Mouse (Mus musculus) layer of hippocampus, postnatal 10 days (tissue): ENCODE results near the gene Gm12166. TPM values are rescaled to one million over a fixed set of nuclear protein-coding genes. Genes with fewer than 3 reads are reported as not detected.

Experiments used
- DNase-seq, 2 experiments: peaks; one replicate each; pipeline ENCODE4 v3.0.0; 2021; ENCODE audit warnings: low spot score in 2 of 2
- total RNA-seq, 2 experiments: library from RNA; stranded (reverse); gene quantifications; 2 replicates each; pipeline ENCODE4 v1.2.3; 2021

Gene Gm12166
- total RNA-seq, 2 experiments from 2014 or later = 3.6 to 3.7 TPM

DNA sequence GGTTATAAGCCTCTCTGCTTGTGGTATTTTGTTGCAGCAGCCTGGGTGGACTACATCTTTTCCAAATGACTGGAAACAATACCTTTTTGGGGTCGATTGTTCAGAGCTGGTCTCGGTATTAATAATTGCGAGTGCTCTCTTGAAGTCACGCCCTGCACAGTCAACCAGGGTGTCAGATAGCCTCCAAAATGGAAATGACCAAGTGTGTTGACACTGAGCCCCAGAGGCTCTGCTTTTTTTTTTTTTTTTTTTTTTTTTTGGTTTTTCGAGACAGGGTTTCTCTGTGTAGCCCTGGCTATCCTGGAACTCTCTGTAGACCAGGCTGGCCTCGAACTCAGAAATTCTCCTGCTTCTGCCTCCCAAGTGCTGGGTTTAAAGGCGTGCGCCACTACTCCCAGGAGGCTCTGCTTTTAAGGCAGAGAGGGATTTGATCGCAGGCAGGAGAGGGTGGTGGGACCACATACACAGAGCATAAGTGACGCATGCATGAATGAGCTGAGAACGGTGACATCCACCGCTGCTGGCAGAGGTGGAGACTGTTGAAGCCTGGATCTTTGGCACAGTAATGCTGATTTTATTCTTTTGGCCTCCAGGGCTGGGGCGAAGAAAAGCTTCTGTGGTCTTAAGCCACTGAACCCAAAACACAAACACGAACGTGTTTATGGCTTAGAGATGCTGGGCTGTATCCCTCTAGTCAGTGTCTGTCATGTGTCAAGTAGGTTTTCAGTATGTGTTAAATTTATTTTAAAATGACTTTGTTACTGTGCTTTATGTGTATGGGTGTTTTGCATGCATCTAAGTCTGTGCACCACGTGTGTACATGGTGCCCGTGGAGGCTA, 21.9 kb upstream of the Gm12166 start:
- no peak for DNase-seq

DNA sequence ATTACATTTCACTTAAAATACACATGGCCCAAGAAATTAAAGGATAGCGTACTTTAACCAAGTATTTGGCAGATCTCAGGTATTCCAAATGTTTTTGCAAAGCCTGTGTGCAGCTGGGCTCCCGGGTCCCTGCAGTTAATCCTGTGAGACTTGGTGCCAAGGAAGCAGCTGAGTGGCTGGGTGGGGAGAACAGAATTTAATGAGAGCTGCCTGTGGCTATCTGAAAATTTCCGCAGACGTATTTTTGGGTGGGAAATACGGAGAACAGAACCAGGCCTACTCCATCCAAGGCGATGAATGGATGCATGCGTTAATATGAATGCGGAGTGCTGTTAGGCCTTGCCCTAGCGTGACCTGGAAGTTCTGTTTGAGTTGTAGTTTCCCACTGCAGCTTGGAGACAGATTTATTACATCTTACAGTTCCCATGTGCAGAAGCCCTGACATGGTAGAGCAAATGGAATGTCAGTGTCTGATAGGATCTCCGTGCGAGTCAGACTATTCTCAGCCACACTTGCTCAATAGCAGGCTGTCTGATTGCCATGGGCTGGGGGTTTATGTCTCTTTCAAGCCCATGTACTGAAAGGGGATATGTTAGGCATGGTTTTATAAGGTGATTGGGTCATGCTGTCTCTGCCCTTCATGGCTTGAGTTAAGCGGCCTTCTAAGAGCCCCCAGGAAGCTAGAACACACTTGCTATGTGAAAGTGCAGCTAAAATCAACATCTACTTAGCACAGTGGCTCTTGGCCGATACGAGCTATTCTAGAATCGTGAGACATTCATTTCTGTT, 21.1 kb upstream of the Gm12166 start:
- DNase-seq = no peak

- DNase-seq = no peak
These were observed 20.4 kb upstream of the Gm12166 start for GRCm38 (mm10) chr11:46072466-46073060.

DNA sequence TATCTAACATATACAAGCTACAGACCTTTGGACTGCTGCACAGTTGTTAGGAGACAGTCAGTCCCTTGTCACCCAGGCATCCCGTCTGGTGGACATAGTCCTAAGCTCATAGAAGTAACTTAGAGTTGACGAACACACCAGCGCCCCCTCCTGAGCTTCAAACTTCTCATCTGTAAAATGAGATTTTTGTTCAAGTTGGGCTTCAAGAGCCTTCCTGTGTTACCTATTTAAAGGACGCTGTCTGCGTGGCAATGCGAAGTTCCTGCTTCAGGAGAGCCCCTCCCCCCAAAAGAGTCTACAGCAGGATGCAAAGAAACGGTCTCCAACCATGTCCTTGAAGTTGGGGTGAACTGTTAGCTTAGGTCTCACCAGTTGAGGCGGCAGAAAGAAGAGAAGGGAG, 18.7 kb upstream of the Gm12166 start:
- no peak for DNase-seq

DNA sequence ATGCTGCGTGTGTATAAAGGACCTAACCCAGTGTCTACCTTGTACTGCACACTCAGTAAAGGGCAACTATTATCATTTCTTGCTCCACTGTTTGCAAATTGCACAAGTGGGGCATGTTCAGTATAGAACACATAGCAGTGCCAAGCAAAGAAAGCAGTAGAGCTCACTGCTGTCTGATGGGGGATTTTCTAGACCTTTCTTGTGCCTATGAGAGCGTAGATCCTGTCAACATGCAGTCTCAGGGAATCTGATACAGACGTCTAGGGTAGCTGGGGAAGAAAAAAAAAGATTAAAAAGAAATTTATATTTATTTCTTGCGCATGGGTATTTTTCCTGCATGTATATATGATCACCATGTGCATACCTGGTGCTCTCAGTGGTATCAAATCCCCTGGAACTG, 18.0 kb upstream of the Gm12166 start:
- DNase-seq = no peak

DNA sequence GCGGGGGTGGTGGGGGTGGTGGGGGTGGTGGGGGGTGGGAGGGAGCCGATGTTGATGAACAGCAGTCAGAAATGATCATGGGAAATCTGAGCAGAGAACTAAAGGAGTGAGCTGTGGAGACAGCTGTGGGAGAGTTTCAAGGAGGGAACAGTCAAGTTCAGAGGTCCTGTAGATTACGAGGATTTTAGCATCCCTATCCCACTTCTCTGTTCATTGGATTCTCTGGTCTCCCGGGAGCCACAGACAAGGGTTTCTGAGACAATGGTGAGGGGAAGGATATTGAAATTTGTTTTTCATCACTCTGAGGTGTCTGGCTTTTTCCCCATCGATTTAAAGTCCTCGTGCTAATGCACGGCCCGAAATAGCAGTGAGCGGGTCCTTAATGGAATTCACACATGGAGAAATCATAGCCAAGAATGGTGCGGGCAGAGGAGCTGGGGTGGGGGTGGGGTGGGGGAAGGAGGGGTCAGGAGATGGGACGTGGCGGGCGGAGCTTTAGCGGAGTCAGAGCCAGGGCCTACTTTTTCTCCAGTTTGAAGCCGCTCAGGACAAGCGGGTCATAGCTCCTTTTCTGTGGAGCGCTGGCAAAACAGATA, 17.4 kb upstream of the Gm12166 start:
- no peak for DNase-seq

DNA sequence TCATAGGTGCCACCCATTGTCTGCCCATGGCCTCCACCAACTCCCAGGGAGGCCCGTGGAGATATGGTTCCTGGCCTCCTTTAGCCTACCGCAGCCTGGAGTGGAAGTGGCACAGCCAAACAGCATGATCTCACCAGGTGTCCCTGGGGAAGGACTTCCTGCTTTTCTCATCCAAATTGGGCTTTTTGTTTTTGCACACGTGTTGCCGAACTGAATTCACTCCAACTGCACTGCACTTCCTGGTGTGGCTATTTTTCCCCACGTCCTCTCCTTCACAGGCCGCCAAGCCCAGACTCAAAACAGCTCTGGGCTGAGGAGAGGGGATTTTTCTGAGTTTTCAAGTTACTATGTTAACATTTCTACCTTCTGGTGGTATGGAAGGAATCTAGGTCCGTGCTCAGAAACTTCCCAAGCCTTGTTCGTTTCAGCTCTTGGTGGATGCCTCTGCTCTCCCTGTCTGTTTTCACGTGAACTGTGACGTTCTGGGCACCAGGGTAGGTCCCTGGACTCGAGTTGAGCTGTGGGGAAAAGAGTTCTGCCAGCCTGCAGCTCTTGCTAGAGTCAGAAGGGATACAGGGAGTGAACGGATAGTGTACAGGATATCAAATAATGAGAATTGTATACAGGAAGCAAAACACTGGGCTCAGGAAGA, 16.8 kb upstream of the Gm12166 start:
- no peak for DNase-seq

GRCm38 (mm10) chr11:46067371-46068060, 15.4 kb upstream of the Gm12166 start:
- no peak for DNase-seq

DNA sequence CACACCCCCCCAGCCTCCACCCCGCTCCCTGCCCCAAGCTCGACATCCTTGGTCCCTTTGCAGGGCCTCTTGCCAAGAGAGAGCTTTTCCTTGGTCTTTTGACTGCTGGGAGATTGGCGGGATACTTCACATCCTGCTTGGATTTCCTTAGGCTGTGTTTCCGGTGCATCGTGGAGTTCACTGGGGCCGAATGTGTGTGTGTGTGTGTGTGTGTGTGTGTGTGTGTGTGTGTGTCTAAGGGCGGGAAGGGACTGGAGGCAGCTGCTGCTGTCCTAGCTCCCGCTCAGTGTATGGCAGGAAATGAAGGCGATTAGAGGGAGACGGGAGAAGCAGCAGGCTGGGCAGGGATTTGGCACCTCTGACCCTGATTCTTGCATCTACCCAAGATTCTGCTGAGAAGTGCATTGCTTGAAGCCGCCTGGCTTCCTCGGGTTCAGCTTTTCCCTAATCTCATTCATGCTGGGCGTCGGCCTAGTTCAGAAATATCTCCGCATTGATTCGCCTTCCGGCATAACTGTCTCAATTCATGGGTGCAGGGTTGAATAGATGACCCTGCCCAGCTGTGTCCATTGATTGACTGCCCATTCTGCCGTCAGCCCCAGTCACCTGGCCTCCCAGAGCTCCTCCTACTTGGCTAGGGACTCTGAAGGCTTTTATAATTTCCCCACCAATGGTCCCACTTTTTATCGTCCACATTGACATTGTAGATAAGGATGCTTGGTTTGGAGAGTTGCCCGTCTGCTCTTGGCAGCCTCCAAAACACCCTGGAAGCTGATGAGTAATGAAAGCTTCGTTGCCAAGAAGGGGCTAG, 13.3 kb upstream of the Gm12166 start:
- DNase-seq = no peak

- no peak for DNase-seq
These were observed 12.6 kb upstream of the Gm12166 start for GRCm38 (mm10) chr11:46064767-46065166.

DNA sequence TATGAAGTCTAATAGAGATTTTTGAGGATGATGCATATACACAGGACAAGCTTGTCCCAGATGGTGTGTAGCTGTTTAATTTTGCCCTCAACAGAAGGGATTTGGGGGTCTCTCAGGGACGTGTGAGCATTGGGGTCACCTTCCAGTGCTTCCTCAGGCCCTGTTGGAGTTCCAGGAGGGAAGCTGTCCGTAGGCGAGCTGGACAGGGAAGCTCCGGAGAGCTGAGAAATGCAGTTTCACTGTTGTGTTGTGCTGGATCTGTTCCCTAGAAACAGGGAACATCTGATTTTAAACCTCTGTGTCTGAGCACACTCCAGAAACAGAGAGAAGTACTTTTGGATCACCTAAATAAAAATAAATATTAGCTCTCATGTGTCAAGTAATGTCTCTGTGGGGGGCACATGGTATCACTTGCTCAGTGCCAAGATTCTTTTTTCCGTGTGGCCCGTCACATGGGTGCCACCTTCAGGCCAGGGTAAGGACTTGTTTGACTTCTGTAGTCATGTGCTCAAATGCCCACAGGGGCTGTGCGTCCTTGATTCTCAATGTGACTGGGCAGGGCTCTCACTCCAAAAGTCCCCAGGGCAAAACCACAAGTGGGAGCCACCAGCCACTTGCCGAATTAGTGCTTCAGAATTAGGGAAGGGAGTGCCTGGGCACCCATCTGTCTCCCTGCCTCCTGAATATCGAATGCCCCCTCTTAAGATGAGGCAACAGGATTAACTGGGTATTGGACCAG, 11.0 kb upstream of the Gm12166 start:
- no peak for DNase-seq

DNA sequence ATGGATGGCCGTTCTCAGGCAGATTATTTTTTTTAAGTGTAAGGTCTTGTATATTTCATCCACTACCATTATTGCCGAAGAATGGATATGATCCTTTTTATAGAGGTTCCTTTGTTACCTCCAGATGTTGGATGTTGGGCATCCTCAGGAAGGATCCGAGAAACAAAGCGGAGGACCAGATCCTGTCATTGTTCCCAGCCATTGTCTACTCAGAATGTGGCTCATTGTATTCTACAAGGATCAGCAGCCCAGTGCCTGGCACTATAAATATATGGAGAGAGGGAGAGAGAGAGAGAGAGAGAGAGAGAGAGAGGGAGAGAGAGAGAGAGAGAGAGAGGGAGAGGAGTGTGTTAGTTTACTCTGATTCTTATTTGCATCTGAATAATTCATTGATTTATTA, 10.4 kb upstream of the Gm12166 start:
- no peak for DNase-seq

DNA sequence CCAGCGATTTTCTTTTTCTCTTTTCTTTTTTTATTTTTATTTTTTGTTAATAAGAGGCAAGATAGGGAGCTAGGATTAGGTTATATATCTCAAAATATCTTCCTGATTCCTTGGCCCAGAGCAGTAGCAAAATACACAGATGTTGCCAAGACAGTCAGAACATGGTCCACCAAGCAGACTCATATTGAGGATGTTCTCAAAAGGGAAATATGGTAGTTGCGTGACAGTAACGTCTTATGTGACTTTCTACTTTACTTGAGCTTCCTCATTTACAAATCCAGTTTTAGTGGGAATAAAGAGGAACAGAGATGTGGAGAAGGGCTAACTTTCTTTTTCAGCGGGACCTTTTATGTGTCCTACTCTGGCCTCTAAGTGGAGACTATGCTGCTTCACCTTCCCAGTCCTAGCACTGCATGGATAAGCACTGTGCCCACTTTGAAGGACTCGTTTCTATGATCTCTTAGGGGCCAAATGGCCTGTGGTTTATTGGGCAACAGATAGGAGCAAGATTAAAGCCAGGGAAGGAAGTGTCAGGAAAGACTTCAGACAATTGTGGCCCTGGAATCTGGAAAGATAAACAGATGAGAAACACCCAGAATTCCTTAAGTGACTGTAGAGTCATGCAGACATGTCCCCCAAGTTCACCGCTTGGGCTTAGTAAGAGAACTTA, 9.8 kb upstream of the Gm12166 start:
- no peak for DNase-seq

GRCm38 (mm10) chr11:46060651-46061020, 8.5 kb upstream of the Gm12166 start:
- no peak for DNase-seq

- no peak for DNase-seq
These were observed 7.9 kb upstream of the Gm12166 start for GRCm38 (mm10) chr11:46059887-46060650.

- DNase-seq = no peak
These were observed 6.8 kb upstream of the Gm12166 start for GRCm38 (mm10) chr11:46058916-46059315.

DNA sequence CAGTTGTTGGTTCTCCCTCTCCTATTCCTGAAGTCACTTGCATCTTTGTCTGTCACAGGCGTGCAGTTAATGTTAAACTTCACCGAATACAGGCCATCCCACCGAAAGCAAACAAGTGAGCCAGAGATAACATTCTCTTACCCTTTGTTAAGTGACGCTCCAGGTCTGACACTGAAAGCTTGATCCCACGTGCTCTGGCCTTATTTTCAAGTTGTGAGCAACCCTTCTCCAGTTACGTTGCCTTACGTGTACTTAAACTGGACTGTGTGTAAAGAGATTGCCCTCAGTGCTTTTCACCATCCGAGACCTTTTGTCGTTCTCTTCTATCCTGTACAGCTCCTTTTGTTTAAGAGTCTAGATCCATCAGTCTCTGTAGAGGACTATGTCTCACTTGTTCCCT, 5.9 kb upstream of the Gm12166 start:
- DNase-seq = no peak
